Mouse (Mus musculus) embryo, embryonic 10 days (tissue): ENCODE data around the gene Trmt13.
"Not testable (repeated sequence)": the region's sequence is repeated elsewhere in the genome, so short reads cannot be mapped to it uniquely, and the experiment has no call there.

ENCODE experiments used
- DNase-seq: peaks from one replicate; pipeline ENCODE4 v3.0.0-alpha.2; 2015; ENCODE audit warnings: low spot score

The Trmt13 gene

DNA sequence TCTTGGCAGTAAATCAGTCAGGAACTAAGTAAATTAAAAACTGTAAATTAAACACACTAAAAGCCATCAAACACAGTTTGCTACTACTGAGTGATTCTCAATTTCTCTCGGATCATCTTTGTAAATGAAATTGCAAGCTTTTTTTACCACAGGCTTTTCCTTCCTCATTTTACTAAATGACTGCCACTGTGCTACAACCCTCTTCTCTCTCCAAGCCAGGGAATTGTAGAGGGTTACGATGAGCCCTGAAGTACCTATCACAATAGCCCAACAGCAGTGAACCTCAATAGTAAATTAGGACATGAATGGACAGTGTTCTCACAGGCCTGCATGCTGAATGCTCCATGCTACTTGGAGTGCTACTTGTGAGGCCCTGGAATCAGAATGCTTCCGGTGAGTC, 19.7 kb upstream of the Trmt13 start:
- DNase-seq = no peak

DNA sequence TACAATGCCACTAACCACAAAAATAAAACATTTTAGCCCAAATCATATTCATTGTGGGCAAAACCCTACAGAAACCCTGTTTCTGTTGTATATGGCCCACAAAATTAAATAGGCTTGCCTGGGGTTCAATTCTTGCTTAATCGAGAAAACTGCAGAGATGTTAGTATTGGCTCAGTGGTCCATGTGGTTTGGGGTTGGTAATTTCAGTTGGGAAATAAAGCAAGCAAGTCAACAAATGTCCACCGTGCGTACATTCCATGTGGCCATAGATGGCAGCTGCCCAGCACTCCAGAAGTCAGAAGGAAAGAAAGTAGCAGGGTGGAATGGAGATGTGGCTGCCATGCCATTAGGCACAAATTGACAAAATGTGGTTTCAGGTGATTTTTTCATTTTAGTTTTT, 18.6 kb upstream of the Trmt13 start:
- DNase-seq = no peak

DNA sequence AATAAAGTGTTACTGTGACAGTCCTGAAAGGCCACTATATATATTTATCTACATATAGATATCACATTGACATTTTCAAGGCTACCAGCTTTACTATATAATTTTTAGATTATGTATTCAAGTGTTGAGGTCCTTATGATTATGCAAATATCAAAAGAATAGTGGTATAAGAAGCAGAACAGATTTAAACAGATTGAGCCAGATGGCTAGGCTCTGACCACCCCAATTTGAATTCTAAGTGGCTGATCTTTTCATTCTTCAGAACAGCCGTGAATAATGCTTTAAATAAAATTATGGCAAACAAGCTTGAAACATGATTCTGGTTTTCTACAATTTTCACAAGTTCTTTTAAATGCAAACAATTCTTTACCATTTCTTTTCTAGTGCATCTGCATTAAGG, 17.1 kb upstream of the Trmt13 start:
- DNase-seq = no peak

DNA sequence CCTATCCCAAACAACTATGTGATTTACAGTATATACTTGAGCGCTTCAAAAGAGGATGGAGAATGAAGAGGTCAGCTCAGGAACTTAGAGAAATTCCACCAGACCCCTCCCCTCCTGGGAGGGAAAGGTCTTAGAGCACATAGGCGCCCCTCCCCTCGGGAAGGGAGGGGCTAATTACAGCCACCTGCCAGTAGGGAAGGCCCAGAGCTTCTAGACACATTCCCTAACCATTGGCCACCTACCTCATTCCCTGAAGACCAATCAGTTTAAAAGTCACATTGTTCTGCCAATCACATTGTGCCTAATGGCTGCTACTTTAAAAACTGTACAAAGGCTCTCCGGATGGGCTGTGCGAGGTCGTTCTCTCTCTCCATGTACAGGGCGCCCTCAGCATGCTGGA, 8.3 kb upstream of the Trmt13 start:
- no peak for DNase-seq

DNA sequence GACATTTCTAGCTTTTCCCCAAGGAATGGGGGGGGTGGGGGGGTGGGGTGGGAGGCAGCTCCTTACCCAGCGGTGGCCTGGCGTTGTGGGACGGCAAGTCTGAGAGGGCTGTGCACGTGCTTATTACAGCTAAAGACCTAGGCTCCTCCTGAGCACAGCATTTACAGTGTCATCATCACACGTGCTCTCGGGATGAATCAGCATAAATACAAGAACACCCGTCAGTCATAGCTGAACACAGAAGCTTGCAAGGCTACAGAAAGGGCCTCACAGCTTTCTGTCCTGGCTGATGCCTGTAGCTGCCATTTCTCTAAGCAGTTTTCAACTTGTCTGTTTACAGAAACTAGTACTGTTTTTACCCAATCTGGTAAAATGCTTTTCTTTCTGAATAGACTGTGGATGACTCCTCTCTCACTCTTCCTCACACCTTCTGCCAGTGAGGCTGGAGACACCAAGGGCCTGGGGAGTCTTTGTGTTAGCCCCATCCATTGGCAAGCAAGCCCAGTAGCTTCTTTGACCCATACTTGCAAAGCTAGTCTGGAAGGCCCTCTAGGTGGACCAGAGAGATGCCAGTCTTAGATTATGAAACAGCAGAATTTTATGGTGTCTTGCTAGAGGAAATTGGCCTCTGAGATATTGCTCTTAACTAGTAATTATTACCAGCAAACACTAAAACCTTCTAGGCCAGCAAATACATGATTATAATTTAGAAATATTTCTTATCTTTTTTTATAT, 6.4 kb upstream of the Trmt13 start:
- no peak for DNase-seq

DNA sequence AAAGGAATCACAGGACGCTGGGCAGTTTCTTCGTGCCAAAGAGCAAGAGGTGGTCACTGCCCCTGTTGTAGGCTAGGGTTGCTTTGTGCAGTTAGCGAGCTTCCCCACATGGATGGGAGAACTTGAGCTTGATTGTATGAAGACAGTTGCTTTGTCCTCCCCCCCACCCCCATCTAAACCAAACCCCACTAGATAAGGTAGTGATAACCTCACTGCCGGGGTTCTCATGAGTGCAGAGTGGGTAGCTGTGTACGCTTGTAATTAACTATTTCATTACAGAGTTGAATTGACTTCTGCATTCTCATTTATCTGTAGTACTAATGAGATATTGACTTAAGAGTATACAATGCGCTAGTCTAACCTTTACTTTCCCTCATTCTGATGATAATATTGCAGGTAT, 4.5 kb upstream of the Trmt13 start:
- no peak for DNase-seq

DNA sequence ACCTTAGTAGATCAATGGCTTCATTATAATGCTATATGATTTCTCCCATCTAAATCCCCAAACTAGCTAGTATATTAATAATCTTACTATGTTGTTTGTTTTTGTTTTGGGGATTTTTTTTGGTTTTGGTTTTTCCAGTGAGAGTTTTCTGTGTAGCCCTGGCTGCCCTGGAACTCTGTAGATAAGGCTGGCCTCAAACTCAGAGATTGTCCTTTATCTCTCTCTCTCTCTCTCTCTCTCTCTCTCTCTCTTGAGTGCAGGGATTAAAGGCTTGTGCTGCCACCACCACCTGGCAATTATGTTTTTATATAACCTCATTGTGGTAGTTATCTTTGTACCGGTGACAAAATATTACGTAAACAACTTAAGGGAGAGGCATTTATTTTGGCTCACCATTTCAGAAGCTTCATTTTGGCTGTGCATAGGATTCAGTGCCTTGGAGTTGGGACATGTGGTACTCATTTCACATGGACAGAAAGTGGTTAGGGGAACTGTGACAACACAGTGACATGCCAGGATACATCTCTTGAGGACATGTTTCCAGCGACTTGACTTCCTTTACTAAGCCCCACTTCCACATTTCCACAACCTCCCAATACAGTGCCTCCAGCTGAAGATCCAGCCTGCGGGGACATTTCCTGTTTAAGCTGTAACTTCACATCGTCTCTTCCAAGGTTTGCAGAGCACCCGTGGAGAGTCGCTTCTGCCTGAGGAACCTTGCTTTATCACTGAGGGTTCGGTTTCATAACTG, 1.1 kb upstream of the Trmt13 start:
- no peak for DNase-seq

DNA sequence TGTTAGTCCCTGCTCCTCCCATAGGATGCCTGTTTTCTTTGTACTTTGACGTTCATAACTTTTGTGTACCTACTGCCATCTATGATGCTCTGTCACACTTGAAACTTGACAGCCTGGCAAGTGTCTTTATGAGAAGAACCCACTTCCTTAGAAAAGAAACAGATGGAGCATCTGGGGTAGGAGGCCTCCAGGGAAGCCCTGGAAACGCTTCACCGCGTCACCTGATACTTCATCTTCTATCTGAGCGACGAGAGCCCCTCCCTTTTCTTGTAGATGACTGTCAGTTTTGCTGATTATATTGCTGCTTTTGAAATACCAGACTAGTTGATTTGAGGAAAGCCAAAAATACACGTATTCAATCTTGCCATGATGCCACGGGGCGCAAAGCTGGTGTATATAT, 9.8 kb downstream of the Trmt13 start:
- no peak for DNase-seq

DNA sequence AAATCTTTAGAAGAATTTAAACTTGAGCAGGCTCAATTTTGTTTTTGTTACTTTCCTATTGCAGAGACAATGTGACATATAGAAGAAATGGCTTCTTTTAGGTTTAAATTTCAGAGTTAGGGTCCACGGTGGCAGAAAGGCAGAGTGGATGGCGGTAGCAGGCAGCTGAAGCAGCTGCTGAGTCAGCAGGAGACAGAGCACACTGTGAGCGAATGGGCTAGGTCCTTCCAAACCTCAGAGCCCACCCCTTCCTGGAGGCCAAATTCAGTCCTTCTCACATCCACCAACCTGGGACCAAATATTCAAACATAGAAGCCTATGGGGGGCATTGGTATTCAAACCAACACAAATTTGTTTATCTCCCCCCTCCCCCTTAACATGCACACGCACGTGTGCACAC, 12.6 kb downstream of the Trmt13 start:
- no peak for DNase-seq

DNA sequence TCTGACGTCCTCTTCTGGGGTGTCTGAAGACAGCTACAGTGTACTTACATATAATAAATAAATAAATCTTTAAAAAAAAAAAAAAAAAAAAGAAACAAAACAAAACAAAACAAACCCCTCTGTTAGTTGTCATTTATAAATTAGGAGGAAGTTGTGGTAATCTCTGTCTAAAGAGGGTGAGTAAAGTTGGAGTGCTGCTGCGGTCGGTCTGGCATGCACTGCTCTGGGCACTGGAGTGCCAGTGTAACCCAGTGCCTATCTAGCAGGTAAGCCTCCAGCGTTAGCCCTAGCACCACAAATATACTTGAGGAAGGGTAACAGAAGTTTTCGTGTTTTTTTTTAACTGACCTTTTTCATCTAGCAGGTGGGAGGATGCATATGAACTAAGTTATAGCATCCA, 13.4 kb downstream of the Trmt13 start:
- no peak for DNase-seq

DNA sequence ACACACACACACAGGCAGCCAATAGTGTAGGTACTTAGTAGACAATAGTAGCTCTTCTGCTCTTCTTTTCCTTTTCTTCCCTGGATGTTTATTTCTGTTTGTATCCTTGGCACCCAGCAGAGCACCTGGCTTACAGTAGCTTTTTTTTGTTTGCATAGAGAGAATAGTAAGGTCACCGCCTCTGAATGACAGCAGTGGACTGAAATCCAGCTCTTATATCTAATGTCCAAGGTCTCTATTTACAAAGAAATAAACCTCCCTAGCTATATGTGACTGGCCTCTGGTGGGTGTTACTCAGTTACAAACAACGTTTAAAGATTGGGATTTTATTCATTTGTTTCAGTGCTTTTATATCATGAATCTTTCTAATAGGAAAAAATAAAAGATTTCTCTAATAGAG, 14.7 kb downstream of the Trmt13 start:
- DNase-seq = no peak

DNA sequence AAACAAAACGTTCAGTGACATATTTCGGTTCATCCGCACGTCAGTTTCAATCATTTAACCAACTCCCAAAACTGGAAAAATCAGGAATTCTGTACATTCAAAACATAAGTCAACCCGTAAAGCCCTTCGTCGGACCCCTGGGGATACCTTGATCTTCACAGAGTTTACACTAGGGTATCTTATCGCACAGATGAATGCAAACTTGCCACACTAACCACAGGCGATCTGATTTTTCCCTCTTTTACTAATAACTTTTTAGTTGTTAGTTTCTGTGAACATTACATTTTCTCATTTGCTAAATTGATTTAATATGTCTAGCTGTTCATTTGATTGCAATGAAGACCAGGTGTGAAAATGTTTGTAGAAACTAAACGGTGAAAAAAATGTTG, 18.8 kb downstream of the Trmt13 start:
- no peak for DNase-seq

DNA sequence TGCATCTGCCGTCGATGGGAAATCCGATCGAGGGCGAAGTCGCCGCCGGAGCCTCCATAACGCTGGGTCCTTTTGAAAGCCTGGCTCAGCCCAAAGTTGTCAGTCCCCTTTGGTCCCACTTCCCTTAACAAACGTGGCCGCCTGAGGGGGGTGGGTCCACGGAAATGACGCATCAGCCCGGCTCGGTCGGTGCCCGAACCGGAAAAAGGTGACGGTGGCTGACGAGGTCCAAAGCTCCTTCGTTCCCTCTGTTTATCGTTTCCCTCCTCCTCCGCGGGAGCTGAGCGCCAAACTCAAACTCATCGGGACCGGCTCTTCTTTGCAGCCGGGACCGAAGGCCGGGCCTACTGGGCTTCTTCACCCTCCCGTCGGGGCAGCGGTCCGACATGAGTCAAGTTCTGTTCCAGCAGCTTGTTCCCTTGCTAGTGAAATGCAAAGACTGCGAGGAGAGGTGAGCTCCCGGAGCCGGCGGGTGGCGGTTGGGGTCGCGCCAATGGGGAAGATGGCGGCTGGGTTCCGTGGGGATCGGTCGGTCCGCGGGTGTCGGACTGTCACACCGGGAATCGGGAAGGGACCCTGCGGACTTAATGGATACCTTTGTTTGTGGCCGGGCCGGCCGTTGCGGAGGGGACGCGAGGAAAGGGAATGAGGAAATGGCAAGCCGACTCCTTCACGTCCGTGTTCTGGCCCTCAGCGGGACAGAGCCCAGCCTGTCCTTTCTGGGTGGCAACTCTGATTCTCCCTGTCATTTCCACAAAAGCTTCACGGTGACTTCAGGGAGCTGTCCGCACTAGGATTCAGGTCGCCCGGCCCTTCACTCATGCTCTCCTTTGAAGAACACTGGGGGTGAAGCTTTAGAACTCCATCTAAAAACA, 19.4 kb downstream of the Trmt13 start, which contains the start of gene Sass6:
Sass6 (plus strand) TSS at position 255 of the 875 bp plus-strand sequence.
- peak; percentile 99 for DNase-seq

DNA sequence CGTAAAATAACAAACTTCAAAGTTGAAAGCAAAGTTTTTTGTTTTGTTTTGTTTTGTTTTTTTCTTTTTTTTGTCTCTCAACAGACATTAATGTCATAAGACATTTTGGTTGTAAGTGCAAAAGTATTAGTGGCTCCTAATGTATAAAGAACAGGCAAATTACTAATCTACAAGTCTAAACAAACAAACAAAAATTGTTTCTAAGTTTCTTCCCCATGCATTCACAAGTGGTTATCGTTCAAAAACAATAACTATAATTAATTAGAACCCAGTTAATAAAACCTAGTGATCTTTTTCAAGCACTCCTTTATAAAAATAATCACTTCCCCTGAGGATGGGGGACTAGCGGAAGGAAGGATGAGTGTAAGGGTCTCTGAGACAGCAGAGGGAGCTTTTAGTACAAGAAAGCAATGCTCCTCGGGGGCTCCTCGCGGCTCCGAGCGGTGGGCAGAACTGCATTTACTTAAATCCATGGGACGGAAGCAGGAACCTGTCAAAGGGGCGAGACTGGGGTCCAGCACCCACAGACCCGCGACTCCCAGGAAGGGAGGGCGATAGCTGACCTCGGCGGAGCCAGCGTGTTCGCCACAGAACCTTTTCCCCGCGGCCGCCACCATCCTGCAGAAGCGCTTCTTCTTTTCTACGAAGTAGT, 20.2 kb downstream of the Trmt13 start:
- peak; percentile 73 for DNase-seq

DNA sequence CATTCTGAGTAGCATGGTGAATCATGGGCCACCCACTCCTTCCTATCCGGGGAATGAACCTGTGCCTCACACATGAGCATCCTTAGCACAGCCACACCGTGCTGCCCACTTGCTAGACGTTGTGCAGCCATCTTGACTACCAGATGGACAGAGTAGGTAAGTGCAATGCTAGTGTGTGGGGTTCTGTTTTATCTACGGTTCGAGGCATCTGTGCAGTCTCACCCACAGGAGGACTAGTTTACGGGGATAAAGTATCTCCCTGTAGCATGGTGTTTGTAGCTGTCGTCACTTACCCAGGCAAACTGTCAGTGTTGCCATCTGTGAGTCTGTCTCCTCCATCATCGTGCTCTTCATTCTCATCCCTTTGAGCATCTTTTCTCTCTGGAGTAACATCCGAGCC, 32.2 kb downstream of the Trmt13 start:
- no peak for DNase-seq

DNA sequence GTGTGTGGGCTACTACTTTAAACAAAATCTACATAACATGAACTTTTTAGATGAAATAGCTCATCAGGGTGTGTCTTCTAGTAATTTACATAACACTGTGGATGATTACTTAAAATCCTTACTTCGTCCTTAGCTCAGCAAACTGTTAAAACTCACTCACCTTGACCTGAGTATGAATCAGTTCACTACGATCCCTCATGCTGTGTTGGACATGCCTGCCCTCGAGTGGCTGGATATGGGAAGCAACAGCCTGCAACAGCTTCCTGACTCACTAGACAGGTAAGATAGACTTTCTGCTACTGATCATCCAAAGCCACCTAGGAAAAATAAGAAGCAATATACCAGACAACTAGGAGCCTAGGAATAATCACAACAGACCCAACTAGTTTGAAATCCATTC, 37.1 kb downstream of the Trmt13 start:
- peak; percentile 41 for DNase-seq

DNA sequence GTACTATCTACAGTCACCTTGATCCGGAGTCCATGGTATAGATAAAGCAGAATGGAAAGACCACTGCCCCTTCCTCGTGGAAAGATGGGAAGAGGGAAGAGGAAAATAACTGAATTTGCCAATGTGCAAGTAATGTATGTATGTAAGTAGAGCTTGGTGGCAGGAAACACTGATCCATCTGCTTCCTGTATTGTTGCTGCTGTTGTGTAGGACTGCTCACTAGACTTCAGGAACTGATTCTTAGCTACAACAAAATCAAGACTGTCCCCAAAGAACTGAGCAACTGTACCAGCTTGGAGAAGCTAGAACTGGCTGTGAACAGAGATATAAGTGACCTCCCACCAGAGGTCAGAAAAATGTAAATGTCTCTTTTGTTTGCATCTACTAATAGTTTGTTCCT, 43.8 kb downstream of the Trmt13 start:
- DNase-seq = no peak

DNA sequence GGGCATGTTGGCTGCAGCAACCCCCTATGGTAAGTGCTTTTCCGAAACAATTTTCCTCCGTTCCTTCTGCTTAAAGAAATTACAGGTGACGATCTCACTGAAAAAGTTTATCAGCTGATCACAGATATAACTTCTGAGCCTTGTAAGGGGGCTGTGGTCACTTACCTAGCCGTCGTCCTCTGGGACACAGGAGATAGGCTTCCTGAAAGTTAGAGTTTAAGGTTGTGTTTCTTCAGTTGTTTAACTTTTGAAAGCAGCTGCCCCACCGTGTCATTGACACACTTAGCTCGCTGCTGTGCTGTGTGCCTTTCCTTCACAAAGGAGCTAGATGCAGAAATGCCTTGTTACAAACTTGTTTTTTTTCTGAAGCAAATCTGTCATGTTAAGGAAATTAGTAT, 51.3 kb downstream of the Trmt13 start:
- peak; percentile 2 for DNase-seq

DNA sequence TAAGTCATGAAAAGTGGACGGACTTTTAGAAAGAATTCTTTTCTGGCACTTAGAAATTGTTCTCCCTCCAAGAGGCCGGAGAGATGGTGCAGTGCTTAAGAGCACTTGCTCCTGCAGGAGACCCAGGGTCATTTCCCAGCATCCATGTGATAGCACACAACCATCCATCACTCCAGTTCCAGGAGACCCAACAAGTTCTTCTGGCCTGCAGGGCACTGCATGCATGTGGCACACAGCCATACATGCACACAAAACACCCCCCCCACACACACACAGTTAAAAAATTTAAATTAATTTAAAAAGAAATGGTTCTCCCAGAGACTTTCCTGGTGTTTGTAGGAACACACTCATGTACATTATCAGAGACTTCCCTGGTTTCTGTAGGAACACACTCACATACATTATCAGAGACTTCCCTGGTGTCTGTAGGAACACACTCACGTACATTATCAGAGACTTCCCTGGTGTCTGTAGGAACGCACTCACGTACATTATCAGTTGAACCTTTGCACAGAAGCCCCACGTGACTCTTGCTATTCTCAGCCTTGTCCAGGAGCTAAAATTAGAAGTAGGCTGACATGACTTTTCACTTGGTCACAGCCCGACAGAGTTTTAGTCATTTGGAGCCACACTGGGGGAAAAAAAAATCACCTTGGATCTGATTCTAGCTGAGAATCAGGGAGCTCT, 51.8 kb downstream of the Trmt13 start, which contains the start of gene Lrrc39:
Lrrc39 (plus strand) TSS at position 566 of the 687 bp plus-strand sequence.
- DNase-seq = peak; percentile 11

DNA sequence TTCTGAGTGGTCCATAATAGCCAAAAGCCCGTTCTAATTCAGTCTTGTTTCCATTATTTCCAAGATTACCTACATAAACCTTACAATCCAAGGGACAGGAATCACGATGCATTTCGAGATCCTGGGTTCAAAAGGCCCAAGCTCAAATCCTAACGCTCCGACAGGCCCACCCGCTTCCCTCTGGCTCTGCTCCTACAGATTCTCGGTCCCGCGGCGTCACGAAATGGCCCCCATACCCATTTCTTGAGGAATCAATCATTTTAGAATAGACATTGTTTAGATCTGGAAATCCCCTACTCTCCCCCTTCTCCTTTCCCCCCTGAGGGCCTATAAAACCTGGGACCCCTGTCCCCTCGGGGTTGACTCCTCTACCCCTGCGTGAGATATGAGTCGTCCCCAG, 53.1 kb downstream of the Trmt13 start:
- DNase-seq = not testable (repeated sequence)

DNA sequence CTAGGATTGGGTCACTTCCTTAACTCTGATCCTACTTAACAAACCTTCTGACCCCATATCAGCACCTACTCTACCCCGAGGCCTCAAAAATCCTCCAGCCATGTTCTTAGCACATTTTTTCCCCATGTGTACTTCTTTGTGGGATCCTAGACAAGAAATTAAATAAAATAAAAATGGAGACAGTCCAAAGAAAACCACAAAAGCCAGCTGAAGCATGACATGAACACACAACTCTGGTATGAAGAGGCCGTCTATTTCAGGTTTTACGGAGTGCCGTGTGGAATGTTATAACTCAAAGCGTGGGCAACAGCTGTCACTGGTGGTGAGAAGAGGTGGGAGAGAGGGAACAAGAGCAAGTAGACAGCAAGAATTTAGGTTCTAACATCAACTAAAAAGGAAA, 63.0 kb downstream of the Trmt13 start:
- no peak for DNase-seq

DNA sequence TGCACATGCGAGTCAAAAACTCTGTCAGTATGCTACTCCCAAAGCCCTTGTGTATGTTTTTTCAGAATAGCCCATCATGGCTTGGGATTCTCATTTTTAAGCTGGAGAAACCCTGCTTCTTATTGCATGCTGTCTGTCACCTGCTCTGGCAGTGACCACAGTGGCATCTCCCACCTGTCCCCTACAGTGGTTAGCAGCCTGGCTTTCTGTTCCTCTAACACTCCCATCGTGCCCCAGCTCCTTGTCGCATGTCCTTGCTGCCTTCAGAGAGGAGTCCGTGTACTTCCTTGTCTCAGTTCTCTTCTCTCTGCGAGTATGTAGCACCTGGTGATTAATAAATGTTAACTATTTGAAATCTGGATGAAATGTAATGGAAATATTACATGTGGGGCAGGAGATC, 67.0 kb downstream of the Trmt13 start:
- DNase-seq = no peak
